Mouse (Mus musculus): ENCODE results near the gene Ropn1l. TPM values are rescaled to one million over a fixed set of nuclear protein-coding genes. Genes with fewer than 3 reads are reported as not detected.

The Ropn1l gene
- polyA plus RNA-seq, 1 experiment from 2014 or later = 2.9 TPM

GRCm38 (mm10) chr15:31417796-31418685 lies 35.5 kb downstream of the Ropn1l start:
- H3K36me3 ChIP-seq = no peaks in the 10 kb centered on the region
- peak overlapping the region; percentile 21; the same call in 1 of the 2 replicates for H3K4me2 ChIP-seq (replicated peaks)
- H3K4me3 ChIP-seq = no peak overlapping the region
- no peaks in the 10 kb centered on the region for H3K27me3 ChIP-seq
- H3K4me1 ChIP-seq = peaks cover 5% of the 10 kb centered on the region; the same call in 1 of the 2 replicates
- ATAC-seq (ENCODE audit: low FRiP score) = no peak
- H3K9ac ChIP-seq = no peak overlapping the region
- H3K27ac ChIP-seq = no peak overlapping the region
- WGBS = 58% methylated on average over 21 of the region's 21 CpGs
- H3K9me3 ChIP-seq (replicated peaks) = no peaks in the 10 kb centered on the region

DNA sequence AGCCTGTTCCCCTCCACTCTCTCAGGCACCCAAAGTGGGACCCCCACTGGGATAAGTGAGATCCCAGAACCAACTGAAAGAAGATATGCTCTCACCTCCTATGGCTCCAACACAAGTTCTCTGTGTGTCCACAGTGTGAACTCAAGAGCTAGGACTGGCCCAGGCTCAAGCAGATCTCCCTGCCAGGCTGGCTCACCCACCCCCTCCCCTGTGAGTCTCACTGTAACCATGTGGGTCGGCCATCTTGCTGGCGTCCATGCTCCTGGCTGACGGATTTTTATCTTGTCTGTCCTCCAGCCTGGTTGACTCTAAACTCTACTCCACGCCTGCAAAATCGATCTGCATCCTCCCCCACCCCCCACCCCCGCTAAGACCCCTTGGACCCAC lies 36.1 kb downstream of the Ropn1l start:
- Histone ChIP-seq H3K27ac (no peak overlapping the region), H3K9ac (no peak overlapping the region), H3K9me3 (replicated peaks) (no peaks in the 10 kb centered on the region), H3K36me3 (no peaks in the 10 kb centered on the region), H3K27me3 (no peaks in the 10 kb centered on the region), H3K4me2 (replicated peaks) (peak overlapping the region; percentile 21; the same call in 1 of the 2 replicates), H3K4me3 (no peak overlapping the region), H3K4me1 (peaks cover 10% of the 10 kb centered on the region)
- no peak for ATAC-seq (ENCODE audit: low FRiP score)
- 65% methylated on average over 6 of the region's 6 CpGs for WGBS

- 60% methylated on average over 4 of the region's 4 CpGs for WGBS
- ATAC-seq (ENCODE audit: low FRiP score) = no peak
Observed at GRCm38 (mm10) chr15:31415181-31415580, 38.4 kb downstream of the Ropn1l start.

DNA sequence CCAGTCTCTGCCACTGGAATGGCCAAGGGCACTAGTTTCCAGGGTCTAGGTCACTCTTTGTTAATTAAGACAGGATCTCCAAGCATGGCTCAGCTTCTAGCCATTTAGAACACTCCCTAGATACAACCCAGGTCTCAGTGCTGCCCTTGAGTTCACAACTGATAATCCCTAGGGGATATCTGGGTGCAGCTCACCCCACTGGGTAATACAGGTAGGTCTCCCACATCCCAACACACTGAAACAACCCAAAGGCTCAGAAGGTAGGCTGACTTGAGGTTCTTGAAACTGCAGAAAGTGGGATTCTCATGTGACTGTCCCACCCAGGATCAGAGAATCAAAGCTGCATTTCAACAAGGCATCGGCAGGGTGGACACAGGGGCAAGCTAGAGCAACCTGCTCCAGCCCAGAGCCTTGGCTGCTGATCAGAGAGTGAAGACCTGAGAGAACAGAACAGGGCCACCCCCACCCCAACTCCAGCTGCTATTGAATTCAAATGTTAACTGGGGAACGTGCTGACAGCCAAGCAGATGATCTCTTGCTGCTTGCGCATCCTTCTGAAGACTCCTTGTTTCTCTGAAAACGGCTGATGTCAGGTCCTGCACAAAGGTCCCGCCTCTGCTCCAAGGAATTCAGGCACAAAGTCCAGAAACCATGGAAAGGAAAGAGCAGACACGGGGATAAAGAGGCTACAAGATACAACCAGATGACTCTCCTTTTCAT lies 39.2 kb downstream of the Ropn1l start:
- no peak overlapping the region for H3K27ac ChIP-seq
- no peaks in the 10 kb centered on the region for H3K36me3 ChIP-seq
- no peaks in the 10 kb centered on the region for H3K27me3 ChIP-seq
- H3K4me3 ChIP-seq = no peak overlapping the region
- H3K9me3 ChIP-seq (replicated peaks) = no peaks in the 10 kb centered on the region
- ATAC-seq (ENCODE audit: low FRiP score) = no peak
- 40% methylated on average over 6 of the region's 6 CpGs for WGBS
- H3K9ac ChIP-seq = no peak overlapping the region
- peaks cover 10% of the 10 kb centered on the region for H3K4me1 ChIP-seq
- no peak overlapping the region for H3K4me2 ChIP-seq (replicated peaks)

More at GRCm38 (mm10) chr15:31415181-31415580, 38.4 kb downstream of the Ropn1l start:
- H3K9ac ChIP-seq = no peak overlapping the region
- no peaks in the 10 kb centered on the region for H3K36me3 ChIP-seq
- H3K27ac ChIP-seq = no peak overlapping the region
- peaks cover 10% of the 10 kb centered on the region for H3K4me1 ChIP-seq
- H3K9me3 ChIP-seq (replicated peaks) = no peaks in the 10 kb centered on the region
- H3K4me3 ChIP-seq = no peak overlapping the region
- no peaks in the 10 kb centered on the region for H3K27me3 ChIP-seq
- H3K4me2 ChIP-seq (replicated peaks) = no peak overlapping the region

DNA sequence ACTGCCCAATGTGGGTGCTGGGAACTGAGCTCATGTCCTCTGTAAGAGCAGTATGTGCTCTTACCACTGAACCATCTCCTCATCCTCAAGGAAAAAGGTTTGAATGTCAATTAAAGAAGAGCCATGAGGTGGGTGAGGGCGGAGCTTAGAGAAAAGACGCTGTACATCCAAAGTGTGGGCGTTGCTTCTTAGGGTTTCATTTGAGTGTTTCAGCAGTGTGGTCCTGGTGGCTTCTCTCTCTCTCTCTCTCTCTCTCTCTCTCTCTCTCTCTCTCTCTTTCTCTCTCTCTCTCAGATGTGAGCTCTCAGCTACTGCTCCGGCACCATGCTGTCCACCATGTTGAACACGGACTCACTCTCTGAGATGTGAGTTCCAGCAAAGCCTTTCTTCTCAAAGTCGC lies 39.9 kb downstream of the Ropn1l start:
- no peak for ATAC-seq (ENCODE audit: low FRiP score)
- peaks cover 10% of the 10 kb centered on the region for H3K4me1 ChIP-seq
- H3K36me3 ChIP-seq = no peaks in the 10 kb centered on the region
- WGBS = 88% methylated on average over 6 of the region's 6 CpGs
- H3K9ac ChIP-seq = no peak overlapping the region
- H3K9me3 ChIP-seq (replicated peaks) = no peaks in the 10 kb centered on the region
- no peaks in the 10 kb centered on the region for H3K27me3 ChIP-seq
- no peak overlapping the region for H3K4me2 ChIP-seq (replicated peaks)
- no peak overlapping the region for H3K4me3 ChIP-seq
- H3K27ac ChIP-seq = no peak overlapping the region

GRCm38 (mm10) chr15:31412933-31413332 lies 40.6 kb downstream of the Ropn1l start:
- H3K9me3 ChIP-seq (replicated peaks) = no peaks in the 10 kb centered on the region
- no peak overlapping the region for H3K4me3 ChIP-seq
- ATAC-seq (ENCODE audit: low FRiP score) = no peak
- no peak overlapping the region for H3K9ac ChIP-seq
- H3K4me1 ChIP-seq = peaks cover 10% of the 10 kb centered on the region
- H3K27me3 ChIP-seq = no peaks in the 10 kb centered on the region
- H3K4me2 ChIP-seq (replicated peaks) = no peak overlapping the region
- no peak overlapping the region for H3K27ac ChIP-seq
- 54% methylated on average over 3 of the region's 3 CpGs for WGBS
- no peaks in the 10 kb centered on the region for H3K36me3 ChIP-seq

GRCm38 (mm10) chr15:31412436-31412835 lies 41.1 kb downstream of the Ropn1l start:
- Histone ChIP-seq H3K4me3 (no peak overlapping the region), H3K27ac (no peak overlapping the region), H3K9ac (no peak overlapping the region), H3K4me2 (replicated peaks) (no peak overlapping the region), H3K36me3 (no peaks in the 10 kb centered on the region), H3K27me3 (no peaks in the 10 kb centered on the region), H3K9me3 (replicated peaks) (no peaks in the 10 kb centered on the region), H3K4me1 (peaks cover 10% of the 10 kb centered on the region)
- WGBS = 83% methylated on average over 6 of the region's 6 CpGs
- no peak for ATAC-seq (ENCODE audit: low FRiP score)

- WGBS = 85% methylated on average over 4 of the region's 4 CpGs
- Histone ChIP-seq H3K4me1 (0 out of 2 replicates have a peak, but pooled peaks cover 3% of the 10 kb centered on the region), H3K27ac (no peak overlapping the region), H3K4me3 (no peak overlapping the region), H3K36me3 (no peaks in the 10 kb centered on the region), H3K4me2 (replicated peaks) (no peak overlapping the region), H3K9ac (no peak overlapping the region), H3K9me3 (replicated peaks) (no peaks in the 10 kb centered on the region), H3K27me3 (no peaks in the 10 kb centered on the region)
- no peak for ATAC-seq (ENCODE audit: low FRiP score)
Observed at GRCm38 (mm10) chr15:31407490-31407889, 46.0 kb downstream of the Ropn1l start.

- Histone ChIP-seq H3K9me3 (replicated peaks) (no peaks in the 10 kb centered on the region), H3K4me2 (replicated peaks) (no peak overlapping the region), H3K27me3 (no peaks in the 10 kb centered on the region), H3K27ac (no peak overlapping the region), H3K36me3 (no peaks in the 10 kb centered on the region), H3K4me3 (no peak overlapping the region), H3K9ac (no peak overlapping the region), H3K4me1 (peaks cover 3% of the 10 kb centered on the region; the same call in 1 of the 2 replicates)
- WGBS = 85% methylated on average over 5 of the region's 5 CpGs
- no peak for ATAC-seq (ENCODE audit: low FRiP score)
Observed at GRCm38 (mm10) chr15:31406881-31407280, 46.7 kb downstream of the Ropn1l start.

DNA sequence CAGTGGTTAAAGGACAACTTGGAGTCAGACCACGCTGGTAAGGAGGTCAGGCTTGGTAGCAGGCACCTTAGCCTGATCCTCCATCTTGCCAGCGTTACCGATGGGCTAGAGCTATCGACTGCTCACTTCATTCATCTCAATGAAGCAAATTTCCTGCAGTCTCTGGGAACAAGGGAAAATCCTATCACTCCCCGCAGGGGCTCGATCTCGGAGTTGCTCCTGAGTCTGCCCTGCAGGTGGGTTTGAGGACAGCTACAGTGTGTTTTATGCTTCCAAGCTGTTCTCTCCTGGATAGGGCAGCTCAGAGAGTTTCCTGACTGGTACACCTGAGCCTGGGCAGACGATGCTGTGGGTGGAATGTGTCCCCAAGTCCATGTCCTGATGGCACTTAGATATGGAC lies 49.2 kb downstream of the Ropn1l start:
- 88% methylated on average over 8 of the region's 8 CpGs for WGBS
- Histone ChIP-seq H3K36me3 (no peaks in the 10 kb centered on the region), H3K27me3 (no peaks in the 10 kb centered on the region), H3K27ac (no peak overlapping the region), H3K4me2 (replicated peaks) (no peak overlapping the region), H3K4me1 (peaks cover 3% of the 10 kb centered on the region; the same call in 1 of the 2 replicates), H3K4me3 (no peak overlapping the region), H3K9me3 (replicated peaks) (no peaks in the 10 kb centered on the region), H3K9ac (no peak overlapping the region)
- no peak for ATAC-seq (ENCODE audit: low FRiP score)

DNA sequence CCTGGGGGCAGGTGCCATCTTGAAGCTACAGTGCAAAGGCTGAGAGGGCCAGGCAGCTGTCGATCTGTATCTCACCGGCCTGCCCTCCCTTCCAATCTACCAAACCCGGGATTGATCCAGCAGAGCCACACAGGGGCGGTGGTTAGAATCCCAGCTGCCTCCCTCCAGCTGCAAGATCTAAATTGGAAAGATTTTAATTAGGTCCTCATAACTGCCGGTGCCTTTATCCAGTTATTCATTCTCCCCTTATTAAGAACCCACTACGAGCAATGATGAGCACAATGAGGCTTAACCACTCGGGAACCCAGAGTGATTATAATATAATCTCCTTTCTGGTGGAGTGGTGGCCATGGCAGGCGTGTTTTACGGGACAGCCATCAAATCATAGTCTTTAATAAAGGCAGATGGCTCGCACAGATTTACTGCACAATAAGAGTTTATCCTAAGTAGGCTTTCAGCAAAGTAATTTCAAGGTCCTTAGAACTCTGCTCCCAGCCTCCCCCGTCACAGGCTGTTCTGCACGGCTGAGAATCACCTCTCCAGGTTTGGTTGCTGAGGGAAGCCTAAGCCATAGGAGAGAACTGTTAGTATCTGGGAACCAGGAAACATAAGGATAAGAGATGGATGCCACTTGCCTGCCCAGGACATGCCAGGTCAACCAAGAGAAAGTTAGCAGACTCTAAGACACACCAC lies 51.2 kb downstream of the Ropn1l start:
- no peak overlapping the region for H3K27ac ChIP-seq
- 64% methylated on average over 12 of the region's 12 CpGs for WGBS

DNA sequence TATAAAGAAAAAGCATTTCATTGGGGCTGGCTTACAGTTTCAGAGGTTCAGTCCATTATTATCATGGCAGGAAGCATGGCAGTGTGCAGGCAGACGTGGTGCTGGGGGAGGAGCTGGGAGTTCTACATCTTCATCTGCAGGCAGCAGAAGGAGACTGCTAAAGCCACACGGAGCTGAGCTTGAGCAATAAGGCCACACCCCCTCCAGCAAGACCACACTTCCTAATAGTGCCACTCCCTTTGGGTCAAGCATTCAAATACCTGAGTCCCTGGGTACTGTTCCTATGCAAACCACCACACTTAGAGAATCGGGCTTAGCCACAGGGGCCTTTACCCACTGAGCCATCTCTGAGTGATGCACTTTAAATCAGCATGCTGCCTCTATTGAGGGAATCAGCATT lies 52.6 kb downstream of the Ropn1l start:
- H3K4me2 ChIP-seq (replicated peaks) = no peak overlapping the region
- H3K9ac ChIP-seq = no peak overlapping the region
- H3K27me3 ChIP-seq = no peaks in the 10 kb centered on the region
- 35% methylated on average over 3 of the region's 3 CpGs for WGBS
- H3K9me3 ChIP-seq (replicated peaks) = no peaks in the 10 kb centered on the region
- H3K36me3 ChIP-seq = no peaks in the 10 kb centered on the region
- H3K4me1 ChIP-seq = peaks cover 3% of the 10 kb centered on the region; the same call in 1 of the 2 replicates
- no peak for ATAC-seq (ENCODE audit: low FRiP score)
- no peak overlapping the region for H3K4me3 ChIP-seq
- no peak overlapping the region for H3K27ac ChIP-seq

More for the DNA sequence above, 51.2 kb downstream of the Ropn1l start:
- ATAC-seq (ENCODE audit: low FRiP score) = peak; percentile 66
- Histone ChIP-seq H3K4me1 (peaks cover 3% of the 10 kb centered on the region; the same call in 1 of the 2 replicates), H3K27me3 (no peaks in the 10 kb centered on the region), H3K4me3 (no peak overlapping the region), H3K9ac (no peak overlapping the region), H3K9me3 (replicated peaks) (no peaks in the 10 kb centered on the region), H3K4me2 (replicated peaks) (no peak overlapping the region), H3K36me3 (no peaks in the 10 kb centered on the region)
